Mouse (Mus musculus) lung, embryonic 16.5 days (tissue): ENCODE measurements around the gene Cacfd1. TPM values are rescaled to one million over a fixed set of nuclear protein-coding genes. Genes with fewer than 3 reads are reported as not detected.
A peak's percentile ranks its signal among the peaks of the same experiment; 100 is the strongest.

Experiments used
- ATAC-seq: fragments of 200-750 bp; cut with Nextera tagmentation; 2 replicates; pipeline ENCODE4 v1.8.0; 2017; ENCODE audit warnings: low read depth, mild to moderate bottlenecking, moderate library complexity
- H3K27ac ChIP-seq: fragments of 300-500 bp; sonication (generic); 2 replicates; pipeline ENCODE4 v1.5.1; 2014; ENCODE audit warnings: mild to moderate bottlenecking, control low read depth, low read length
- H3K27me3 ChIP-seq: fragments of 300-500 bp; sonication (generic); 2 replicates; pipeline ENCODE4 v1.6.1; 2014; ENCODE audit warnings: low read depth, low read length, mixed read lengths; ENCODE audit not compliant: control insufficient read depth, insufficient read depth
- H3K36me3 ChIP-seq: fragments of 300-500 bp; sonication (generic); 2 replicates; pipeline ENCODE4 v1.6.1; 2014; ENCODE audit warnings: low read length; ENCODE audit not compliant: control insufficient read depth, insufficient read depth
- H3K4me1 ChIP-seq: fragments of 300-500 bp; sonication (generic); replicated peaks from 2 replicates; pipeline ENCODE4 v1.6.1; 2014; ENCODE audit warnings: low read length, mixed read lengths; ENCODE audit not compliant: control insufficient read depth, insufficient read depth
- H3K4me2 ChIP-seq: fragments of 300-500 bp; sonication (generic); 2 replicates; pipeline ENCODE4 v1.6.1; 2014; ENCODE audit warnings: low read depth, low read length, control low read depth
- H3K4me3 ChIP-seq: fragments of 300-500 bp; sonication (generic); 2 replicates; pipeline ENCODE4 v1.5.1; 2014; ENCODE audit warnings: mild to moderate bottlenecking, low read length, control low read depth
- H3K9ac ChIP-seq: fragments of 300-500 bp; sonication (generic); 2 replicates; pipeline ENCODE4 v1.6.1; 2014; ENCODE audit warnings: low read length, control low read depth
- H3K9me3 ChIP-seq: fragments of 300-500 bp; sonication (generic); 2 replicates; pipeline ENCODE4 v1.6.1; 2016; ENCODE audit warnings: low read length; ENCODE audit not compliant: control insufficient read depth
- WGBS: fragments of 180-500 bp; shearing (Covaris S2); extraction: QIAGEN DNeasy Blood & Tissue Kit; methylation state at CpG from one replicate; pipeline ENCODE4 v1.1.7; 2014; 5-methylcytosine and 5-hydroxymethylcytosine counted together
- polyA plus RNA-seq: library from polyadenylated mRNA; unstranded; fragments of >200 nt; fragmentation: Nextera tagmentation; extraction: Ambion mirVana; gene quantifications from 2 replicates; pipeline ENCODE4 v1.2.1, GENCODE M21; 2015

Gene Cacfd1
- polyA plus RNA-seq, 1 experiment from 2014 or later, result 52.3 TPM

- ATAC-seq, result no peak
- no peak overlapping the region for H3K27ac ChIP-seq
- H3K4me1 ChIP-seq, result peaks cover 5% of the 10 kb centered on the region
- no peaks in the 10 kb centered on the region for H3K27me3 ChIP-seq
- H3K9ac ChIP-seq, result no peak overlapping the region
- no peaks in the 10 kb centered on the region for H3K9me3 ChIP-seq
- no peaks in the 10 kb centered on the region for H3K36me3 ChIP-seq
- WGBS, result 66% methylated on average over 14 of the region's 14 CpGs
- H3K4me3 ChIP-seq, result no peak overlapping the region
- H3K4me2 ChIP-seq, result no peak overlapping the region
Measured at GRCm38 (mm10) chr2:27024136-27024535, 14.4 kb downstream of the Cacfd1 start.

GRCm38 (mm10) chr2:27025545-27025944, 15.8 kb downstream of the Cacfd1 start:
- peaks cover 5% of the 10 kb centered on the region for H3K4me1 ChIP-seq
- no peak overlapping the region for H3K4me2 ChIP-seq
- H3K27me3 ChIP-seq, result no peaks in the 10 kb centered on the region
- ATAC-seq, result no peak
- H3K27ac ChIP-seq, result no peak overlapping the region
- no peak overlapping the region for H3K4me3 ChIP-seq
- 72% methylated on average over 3 of the region's 3 CpGs for WGBS
- H3K36me3 ChIP-seq, result no peaks in the 10 kb centered on the region
- no peaks in the 10 kb centered on the region for H3K9me3 ChIP-seq
- no peak overlapping the region for H3K9ac ChIP-seq

- H3K9me3 ChIP-seq, result no peaks in the 10 kb centered on the region
- H3K9ac ChIP-seq, result no peak overlapping the region
- ATAC-seq, result no peak
- no peaks in the 10 kb centered on the region for H3K36me3 ChIP-seq
- H3K4me2 ChIP-seq, result no peak overlapping the region
- no peaks in the 10 kb centered on the region for H3K27me3 ChIP-seq
- H3K4me3 ChIP-seq, result no peak overlapping the region
- H3K27ac ChIP-seq, result no peak overlapping the region
- peaks cover 5% of the 10 kb centered on the region for H3K4me1 ChIP-seq
- 85% methylated on average over 3 of the region's 3 CpGs for WGBS
Measured at GRCm38 (mm10) chr2:27026332-27026731, 16.6 kb downstream of the Cacfd1 start.

- 67% methylated on average over 10 of the region's 10 CpGs for WGBS
- ATAC-seq, result no peak
- no peak overlapping the region for H3K27ac ChIP-seq
- H3K4me1 ChIP-seq, result peaks cover 5% of the 10 kb centered on the region
- no peaks in the 10 kb centered on the region for H3K27me3 ChIP-seq
- no peaks in the 10 kb centered on the region for H3K36me3 ChIP-seq
- no peak overlapping the region for H3K4me2 ChIP-seq
- no peaks in the 10 kb centered on the region for H3K9me3 ChIP-seq
- H3K4me3 ChIP-seq, result no peak overlapping the region
- no peak overlapping the region for H3K9ac ChIP-seq
Measured at GRCm38 (mm10) chr2:27026857-27027617, 17.3 kb downstream of the Cacfd1 start.

GRCm38 (mm10) chr2:27027618-27028436, 18.1 kb downstream of the Cacfd1 start, which contains the start of gene Slc2a6:
Gene Slc2a6, minus strand, starts transcription at chr2:27027998.
- H3K27me3 ChIP-seq, result no peaks in the 10 kb centered on the region
- peaks cover 5% of the 10 kb centered on the region for H3K4me1 ChIP-seq
- peak; percentile 99 for ATAC-seq
- H3K4me3 ChIP-seq, result peak within 1 kb of the TSS; percentile 34
- WGBS, result 3% methylated on average over 38 of the region's 38 CpGs
- H3K27ac ChIP-seq, result no peak within 1 kb of the TSS
- no peaks in the 10 kb centered on the region for H3K9me3 ChIP-seq
- H3K9ac ChIP-seq, result peak within 1 kb of the TSS; percentile 14; the same call in 1 of the 2 replicates
- H3K36me3 ChIP-seq, result no peaks in the 10 kb centered on the region
- peak within 1 kb of the TSS; percentile 54 for H3K4me2 ChIP-seq

- no peak overlapping the region for H3K27ac ChIP-seq
- H3K4me1 ChIP-seq, result peaks cover 5% of the 10 kb centered on the region
- no peak overlapping the region for H3K4me2 ChIP-seq
- no peaks in the 10 kb centered on the region for H3K27me3 ChIP-seq
- H3K9me3 ChIP-seq, result no peaks in the 10 kb centered on the region
- H3K4me3 ChIP-seq, result no peak overlapping the region
- no peak overlapping the region; the same call in 1 of the 2 replicates for H3K9ac ChIP-seq
- no peaks in the 10 kb centered on the region for H3K36me3 ChIP-seq
- 43% methylated on average over 4 of the region's 4 CpGs for WGBS
- ATAC-seq, result 0 out of 2 replicates have a peak, but pooled peaks have one; percentile 5
Measured at GRCm38 (mm10) chr2:27028437-27029015, 18.8 kb downstream of the Cacfd1 start.

GRCm38 (mm10) chr2:27032361-27032760, 22.6 kb downstream of the Cacfd1 start:
- 42% methylated on average over 2 of the region's 2 CpGs for WGBS
- Histone ChIP-seq H3K4me3 (no peak overlapping the region), H3K9ac (no peak overlapping the region), H3K36me3 (no peaks in the 10 kb centered on the region), H3K27ac (no peak overlapping the region), H3K9me3 (no peaks in the 10 kb centered on the region), H3K4me2 (no peak overlapping the region), H3K27me3 (no peaks in the 10 kb centered on the region), H3K4me1 (peaks cover 5% of the 10 kb centered on the region)
- ATAC-seq, result no peak

GRCm38 (mm10) chr2:27036003-27036402, 26.3 kb downstream of the Cacfd1 start:
- no peak for ATAC-seq
- no peak overlapping the region for H3K4me2 ChIP-seq
- H3K4me1 ChIP-seq, result no peaks in the 10 kb centered on the region; the same call in 1 of the 2 replicates
- H3K27ac ChIP-seq, result no peak overlapping the region
- no peak overlapping the region for H3K9ac ChIP-seq
- H3K36me3 ChIP-seq, result no peaks in the 10 kb centered on the region
- WGBS, result 69% methylated on average over 3 of the region's 3 CpGs
- no peaks in the 10 kb centered on the region for H3K27me3 ChIP-seq
- H3K4me3 ChIP-seq, result no peak overlapping the region
- H3K9me3 ChIP-seq, result no peaks in the 10 kb centered on the region

- Histone ChIP-seq H3K4me3 (no peak overlapping the region), H3K27ac (peak overlapping the region; percentile 1; the same call in 1 of the 2 replicates), H3K4me1 (no peaks in the 10 kb centered on the region; the same call in 1 of the 2 replicates), H3K36me3 (no peaks in the 10 kb centered on the region), H3K27me3 (no peaks in the 10 kb centered on the region), H3K9ac (no peak overlapping the region), H3K4me2 (no peak overlapping the region), H3K9me3 (no peaks in the 10 kb centered on the region)
- peak; percentile 53; the same call in 1 of the 2 replicates for ATAC-seq
- WGBS, result 60% methylated on average over 4 of the region's 4 CpGs
Measured at GRCm38 (mm10) chr2:27037008-27037407, 27.3 kb downstream of the Cacfd1 start.
